Mouse (Mus musculus): ENCODE data around the gene Ddx3x. TPM values are rescaled to one million over a fixed set of nuclear protein-coding genes. Genes with fewer than 3 reads are reported as not detected.

The Ddx3x gene
- total RNA-seq (2012; rRNA removed) (104 and 164 TPM in 2 replicates), total RNA-seq (2014; rRNA removed) (196 and 197 TPM in 2 replicates), polyA plus RNA-seq (2012; ENCODE audit: insufficient read length, low read depth) (329 and 383 TPM in 2 replicates)

DNA sequence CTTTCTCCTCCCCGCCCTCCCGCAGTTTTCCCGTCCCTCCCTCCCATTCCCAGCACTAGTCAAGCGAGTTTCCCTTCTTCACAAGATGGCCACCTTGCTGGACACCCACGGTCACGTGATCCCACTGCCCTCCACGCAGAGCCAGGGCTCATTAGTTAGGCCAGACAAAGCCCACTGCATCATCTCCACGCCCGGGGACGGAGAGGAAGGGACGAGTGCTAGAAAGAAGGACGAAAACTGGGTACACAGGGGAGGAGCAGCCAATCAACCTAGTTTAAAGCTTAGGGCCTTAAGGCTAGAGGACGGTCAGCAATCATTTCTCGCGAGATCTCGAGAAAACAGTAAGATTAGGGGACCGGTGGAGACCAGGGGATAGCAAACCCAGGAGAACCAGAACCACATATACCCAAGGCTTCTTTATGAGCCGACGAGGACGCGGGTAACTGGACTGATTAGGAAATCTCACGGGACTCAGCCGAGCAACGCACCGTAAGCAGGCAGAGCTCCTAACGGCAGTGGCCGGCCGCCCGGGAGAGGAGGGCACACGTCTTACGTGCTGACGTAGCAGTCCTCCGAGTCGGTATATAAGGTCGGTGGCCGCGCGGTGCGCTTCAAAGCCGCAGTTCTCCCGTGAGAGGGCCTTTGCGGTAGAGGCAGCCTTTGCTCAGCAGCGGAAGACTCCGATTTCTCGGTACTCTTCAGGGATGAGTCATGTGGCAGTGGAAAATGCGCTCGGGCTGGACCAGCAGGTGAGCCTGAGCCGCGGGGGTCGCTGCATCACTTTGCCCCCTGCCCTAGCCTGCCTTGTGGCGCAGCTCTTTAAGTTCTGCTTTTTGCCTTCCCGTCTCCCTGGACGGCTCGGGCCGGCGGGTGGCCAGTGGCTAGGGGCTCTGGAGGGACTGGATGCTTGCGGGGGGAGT is at the start of gene Ddx3x:
TSS of gene Ddx3x (plus strand) at position 562 of the 920 bp plus-strand sequence.
- dilution Hi-C loops (cut with MboI; ENCODE audit: extremely low pct_ligation_motif_present, extremely low pct_unique_long_range_greater_than_20kb, low sequenced_read_pairs), result no loop called here
- in situ Hi-C loops (cut with MboI; ENCODE audit: low pct_ligation_motif_present, low pct_unique_long_range_greater_than_20kb, low sequenced_read_pairs), result no loop called here
- peaks cover 0 to 5% of the 10 kb centered on the region in 2 experiments; a peak in 1 of 4 replicates for H3K4me1 ChIP-seq (ENCODE audit: control insufficient read depth in 1 of 2, insufficient read depth in 2 of 2)
- TF ChIP-seq JUND (conservative IDR thresholded peaks at IDR 0.05; ENCODE audit: low read depth, low read length) (no peak), MAFK (IDR thresholded peaks at IDR 0.05; ENCODE audit: insufficient replicate concordance, low read length) (peak; percentile 72; the same call in 1 of the 2 replicates), SIN3A (IDR thresholded peaks at IDR 0.05; ENCODE audit: low read length) (peak; percentile 80), RCOR1 (conservative IDR thresholded peaks at IDR 0.05; ENCODE audit: low read depth, low read length) (no peak), MYC (IDR thresholded peaks at IDR 0.05; ENCODE audit: low read depth, low read length) (peak; percentile 42; the same call in 1 of the 2 replicates), ZC3H11A (IDR thresholded peaks at IDR 0.05; ENCODE audit: low read depth, low read length) (no peak), NRF1 (IDR thresholded peaks at IDR 0.05; ENCODE audit: low read depth, low read length) (no peak; the same call in 1 of the 2 replicates), GABPA (IDR thresholded peaks at IDR 0.05; ENCODE audit: insufficient replicate concordance, low read depth, low read length) (no peak), POLR2AphosphoS2 (IDR thresholded peaks at IDR 0.05; ENCODE audit: low read depth, low read length) (peak; percentile 97), MEF2A (IDR thresholded peaks at IDR 0.05; ENCODE audit: borderline replicate concordance, low read depth, low read length) (no peak; the same call in 1 of the 2 replicates), USF2 (conservative IDR thresholded peaks at IDR 0.05; ENCODE audit: low read depth, low read length) (peak; percentile 78), RAD21 (IDR thresholded peaks at IDR 0.05; ENCODE audit: low read depth, low read length) (no peak), ELF1 (IDR thresholded peaks at IDR 0.05; ENCODE audit: low read depth, low read length) (no peak), SMC3 (IDR thresholded peaks at IDR 0.05; ENCODE audit: low read depth, low read length) (no peak), USF1 (IDR thresholded peaks at IDR 0.05; ENCODE audit: low read depth, low read length) (peak; percentile 86), POLR2A (IDR thresholded peaks at IDR 0.05; ENCODE audit: low read depth, low read length) (peak; percentile 99), MAZ (IDR thresholded peaks at IDR 0.05; ENCODE audit: low read depth, low read length) (no peak), UBTF (IDR thresholded peaks at IDR 0.05; ENCODE audit: low read depth, low read length) (no peak), CTCF (conservative IDR thresholded peaks at IDR 0.05 in 1 of 2, IDR thresholded peaks at IDR 0.05 in 1 of 2; ENCODE audit: low read depth in 2 of 2, low read length in 2 of 2) (no peak), BHLHE40 (IDR thresholded peaks at IDR 0.05; ENCODE audit: low read depth, low read length) (peak; percentile 57), PAX5 (IDR thresholded peaks at IDR 0.05; ENCODE audit: low read length) (no peak), ZNF384 (IDR thresholded peaks at IDR 0.05; ENCODE audit: low read depth, low read length) (no peak), NELFE (IDR thresholded peaks at IDR 0.05; ENCODE audit: low read depth, low read length) (peak; percentile 99), MAX (IDR thresholded peaks at IDR 0.05; ENCODE audit: low read length) (peak; percentile 63; the same call in 1 of the 2 replicates), ZKSCAN1 (IDR thresholded peaks at IDR 0.05; ENCODE audit: borderline replicate concordance, low read depth, low read length) (no peak), HCFC1 (IDR thresholded peaks at IDR 0.05; ENCODE audit: low read depth, low read length) (peak; percentile 7; the same call in 1 of the 2 replicates), TBP (conservative IDR thresholded peaks at IDR 0.05; ENCODE audit: low read depth, low read length) (peak; percentile 94), MXI1 (IDR thresholded peaks at IDR 0.05; ENCODE audit: low read depth, low read length) (peak; percentile 25; the same call in 1 of the 2 replicates), ETS1 (conservative IDR thresholded peaks at IDR 0.05; ENCODE audit: low read depth, low read length) (peak; percentile 53; the same call in 1 of the 2 replicates), CHD2 (IDR thresholded peaks at IDR 0.05; ENCODE audit: low read length) (peak; percentile 97), E2F4 (IDR thresholded peaks at IDR 0.05; ENCODE audit: insufficient replicate concordance, low read depth, low read length) (no peak), CHD1 (IDR thresholded peaks at IDR 0.05; ENCODE audit: low read depth, low read length) (no peak), IRF4 (IDR thresholded peaks at IDR 0.05; ENCODE audit: low read depth, low read length) (no peak), EP300 (IDR thresholded peaks at IDR 0.05; ENCODE audit: low read length) (no peak), JUN (IDR thresholded peaks at IDR 0.05; ENCODE audit: insufficient read depth, low read depth, low read length) (no peak), TCF12 (IDR thresholded peaks at IDR 0.05; ENCODE audit: low read depth, low read length) (peak; percentile 75), KAT2A (IDR thresholded peaks at IDR 0.05; ENCODE audit: insufficient replicate concordance, low read length) (no peak)

More for the DNA sequence above, at the start of gene Ddx3x:
- Histone ChIP-seq H3K36me3 (replicated peaks in 1 of 2; ENCODE audit: control insufficient read depth in 1 of 2, insufficient read depth in 1 of 2, low read length in 1 of 2) (peaks cover 4 to 14% of the 10 kb centered on the region in 2 experiments), H3K9ac (ENCODE audit: insufficient read depth, low read depth) (peak within 1 kb of the TSS; percentile 97), H3K4me2 (ENCODE audit: insufficient read depth, low read depth, poor library complexity, severe bottlenecking) (peak within 1 kb of the TSS; percentile 71), H3K79me2 (replicated peaks; ENCODE audit: control insufficient read depth, extremely low read depth, insufficient read depth, poor library complexity, severe bottlenecking) (peaks cover 22% of the 10 kb centered on the region), H3K9me3 (replicated peaks; ENCODE audit: low read length) (no peaks in the 10 kb centered on the region), H3K4me3 (replicated peaks in 1 of 3; ENCODE audit: low read depth in 2 of 3, low read length in 2 of 3, poor library complexity in 1 of 3) (peak within 1 kb of the TSS; percentile 41 to 97 (median 72)), H3K27me3 (replicated peaks) (no peaks in the 10 kb centered on the region), H3K27ac (ENCODE audit: insufficient read depth, low read depth) (peak within 1 kb of the TSS; percentile 97)
- peak; percentile 82 for DNase-seq (ENCODE audit: extremely low read depth)
